Mouse (Mus musculus): ENCODE measurements around the gene Nobox.

The Nobox gene

DNA sequence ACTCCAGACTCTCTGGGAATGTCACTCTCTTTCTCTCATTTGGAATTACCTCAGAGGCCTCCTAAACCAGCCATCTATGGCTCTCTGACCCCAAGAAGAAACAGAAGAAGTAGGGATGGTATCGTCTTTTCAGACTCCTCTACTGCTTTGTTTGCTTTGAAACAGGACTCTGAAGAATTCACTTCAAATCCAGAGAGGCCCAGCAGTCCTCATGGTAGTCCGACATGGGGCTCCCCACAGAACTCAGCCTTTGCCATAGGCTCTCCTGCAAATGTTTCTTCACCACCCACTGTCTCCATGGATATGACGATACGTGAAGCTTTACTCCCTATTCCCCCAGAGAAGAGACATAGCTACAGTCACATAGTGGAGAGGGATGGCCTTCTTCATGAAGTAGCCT, 35.2 kb downstream of the Nobox start:
- no peak for DNase-seq (ENCODE audit: low read depth, low spot score)

DNA sequence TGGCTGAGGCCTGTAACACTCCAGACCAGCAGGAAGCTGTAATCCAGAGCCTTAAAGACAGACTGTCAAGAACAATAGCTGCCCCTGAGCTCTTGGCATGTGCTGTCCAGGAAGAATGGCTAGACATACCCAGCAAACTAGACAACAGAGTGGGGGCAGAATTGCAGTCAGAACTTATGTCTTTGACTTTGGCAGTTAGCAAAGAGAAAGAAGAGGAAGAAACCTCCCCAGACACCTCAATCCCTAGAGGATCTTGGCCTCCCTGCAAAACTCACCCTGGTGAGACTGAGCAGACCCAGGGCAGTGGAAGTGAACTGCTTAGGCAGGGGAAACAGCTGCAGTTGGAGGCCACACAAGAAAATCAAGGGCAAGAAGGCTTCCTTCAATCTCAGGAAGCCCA, 36.8 kb downstream of the Nobox start:
- DNase-seq (ENCODE audit: low read depth, low spot score) = no peak

DNA sequence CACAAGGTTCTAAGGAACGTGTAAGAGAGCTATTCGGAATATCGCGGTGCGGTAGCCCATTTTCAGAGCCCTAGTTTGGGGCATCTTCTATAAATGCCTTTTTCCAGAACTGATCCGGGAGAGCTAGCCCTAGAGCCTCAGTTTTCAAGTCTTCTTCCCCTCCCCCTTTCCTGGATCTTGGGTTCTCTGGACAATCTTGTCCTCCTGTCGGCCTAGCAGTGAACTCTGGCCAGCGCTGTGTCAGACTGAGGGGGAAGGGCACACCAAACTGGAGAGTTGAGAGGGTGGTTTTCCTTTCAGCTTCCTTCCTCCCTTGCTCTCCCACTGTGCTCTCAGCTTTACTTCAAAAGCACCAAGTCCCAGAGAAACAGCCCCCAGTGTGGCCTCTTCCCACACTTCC, 43.0 kb downstream of the Nobox start:
- no peak for DNase-seq (ENCODE audit: low read depth, low spot score)

DNA sequence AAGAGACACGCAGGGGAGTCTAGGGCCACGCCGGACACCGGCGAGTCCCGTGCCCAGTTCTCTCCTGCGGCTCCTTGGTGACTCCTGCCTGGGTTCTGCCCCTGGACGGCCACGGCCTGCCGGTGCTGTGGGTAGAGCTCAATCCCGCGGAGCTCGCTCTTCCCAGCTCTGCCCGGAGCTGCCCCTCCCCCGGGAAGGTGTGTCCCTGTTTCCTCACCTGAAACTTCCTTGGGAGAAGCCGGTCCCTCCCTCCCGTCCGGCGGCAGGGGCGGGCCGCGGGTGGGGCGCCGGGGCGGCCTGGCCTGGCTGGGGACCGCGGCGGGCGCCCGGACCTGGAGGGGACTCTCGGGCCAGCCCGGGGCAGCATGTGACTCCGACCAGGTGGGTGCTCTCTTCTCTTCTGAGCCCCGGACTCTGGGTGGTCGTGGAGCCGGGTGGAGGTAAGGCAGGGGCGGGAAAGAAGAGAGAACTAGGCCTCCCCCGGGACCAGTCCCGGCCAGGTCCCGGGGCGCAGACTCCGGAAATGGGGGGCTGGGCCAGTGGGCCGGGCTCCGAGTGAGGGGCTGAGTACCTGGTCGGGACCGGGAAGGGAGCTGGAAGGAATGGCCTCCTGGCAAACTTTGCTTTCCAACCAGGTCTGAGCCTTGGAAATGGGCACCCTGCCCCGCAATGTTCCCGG, 43.9 kb downstream of the Nobox start, which contains the start of gene Arhgef5:
Arhgef5 (plus strand) TSS at position 220 of the 679 bp plus-strand sequence.
- DNase-seq (ENCODE audit: low read depth, low spot score) = no peak

DNA sequence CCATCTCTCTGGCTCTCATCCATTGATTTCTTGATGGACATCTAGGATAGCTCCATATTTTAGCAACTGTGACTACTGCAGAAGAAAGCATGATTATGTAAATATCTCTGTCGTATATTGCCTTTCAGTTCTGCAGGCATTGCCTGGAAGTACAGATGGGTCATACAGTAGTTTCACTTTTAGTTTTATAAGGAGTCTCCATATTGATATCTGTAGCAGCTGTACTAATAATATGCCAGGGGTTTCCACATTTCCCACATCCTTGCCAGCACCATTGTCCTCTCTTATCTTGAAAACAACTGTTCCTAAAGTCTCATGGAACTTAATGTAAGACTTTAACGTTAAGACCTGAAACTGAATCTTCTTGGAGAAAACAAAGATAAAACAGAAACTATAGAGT, 48.6 kb downstream of the Nobox start:
- no peak for DNase-seq (ENCODE audit: low read depth, low spot score)

DNA sequence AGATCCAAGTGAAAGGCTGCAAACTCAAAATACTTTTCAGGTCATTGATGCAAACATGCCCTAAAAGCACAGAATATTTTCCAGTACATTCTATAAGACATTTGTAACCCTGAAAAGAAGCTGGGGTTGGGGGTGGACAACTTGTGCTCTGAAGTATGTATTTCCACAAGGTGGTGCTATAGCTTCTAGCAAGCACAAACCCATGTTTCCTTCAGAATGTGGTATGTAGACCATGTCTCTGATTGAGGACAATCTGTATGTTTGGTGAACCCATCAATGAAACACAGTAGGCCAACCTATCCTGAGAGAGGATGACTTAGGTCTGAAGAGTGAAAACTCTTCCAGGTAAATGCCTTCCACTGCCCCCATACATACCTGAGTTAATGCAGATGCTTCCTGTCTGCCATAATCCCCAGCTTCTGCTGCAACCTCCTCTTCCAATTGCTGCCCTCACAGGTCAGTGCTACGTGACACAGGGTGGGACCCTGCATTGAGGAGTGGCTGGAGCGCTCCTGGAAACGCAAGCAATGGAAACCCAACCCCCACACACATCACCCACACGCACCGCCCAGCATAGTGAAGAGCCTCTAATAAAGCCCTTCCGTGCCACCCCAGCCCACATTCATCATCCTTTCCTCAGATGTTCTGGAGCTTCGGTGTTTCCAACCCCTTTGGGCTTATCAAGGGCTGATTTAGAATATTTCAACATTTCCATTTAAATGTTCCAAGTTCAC, 55.0 kb downstream of the Nobox start:
- no peak for DNase-seq (ENCODE audit: low read depth, low spot score)
